Mouse (Mus musculus) splenic B cell, adult 2 months (primary cell): ENCODE results near the gene Oog2.
"Not testable (repeated sequence)": the region's sequence is repeated elsewhere in the genome, so short reads cannot be mapped to it uniquely, and the experiment has no call there.

ENCODE experiments used
- DNase-seq: peaks from one replicate; pipeline ENCODE4 v3.0.0-alpha.2; 2011; ENCODE audit warnings: low read depth, low spot score
- H3K27me3 ChIP-seq: 2 replicates; pipeline ENCODE4 v1.6.1; 2012; ENCODE audit warnings: mild to moderate bottlenecking, low read length, moderate library complexity, mixed read lengths; ENCODE audit not compliant: control insufficient read depth, poor library complexity, insufficient read depth, severe bottlenecking
- H3K36me3 ChIP-seq: 2 replicates; pipeline ENCODE4 v1.6.1; 2012; ENCODE audit warnings: mild to moderate bottlenecking, low read length, moderate library complexity, mixed read lengths; ENCODE audit not compliant: control insufficient read depth, poor library complexity, insufficient read depth, severe bottlenecking

Oog2 gene

DNA sequence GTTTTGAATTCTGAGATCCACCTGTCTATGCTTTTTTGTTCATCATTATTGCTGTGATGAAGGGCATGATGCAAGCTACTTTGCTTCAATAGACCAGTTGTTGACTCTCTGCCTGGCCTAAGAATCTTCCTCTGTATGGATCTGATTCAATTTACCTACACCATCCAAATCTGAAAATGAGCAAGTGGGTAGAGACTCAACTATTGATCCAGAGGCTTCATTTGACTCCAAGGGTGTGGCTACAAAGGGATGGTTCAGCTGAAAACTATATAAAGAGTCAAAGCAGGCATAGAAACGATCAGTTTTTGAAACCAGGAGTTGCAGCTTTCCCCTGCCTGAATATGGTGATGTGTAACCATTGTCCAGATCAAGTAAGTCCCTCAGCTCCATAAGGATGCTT lies at the start of gene Oog2:
Gene Oog2 (plus strand): TSS at position 301 of the 400 bp plus-strand sequence.
- H3K36me3 ChIP-seq = no peaks in the 10 kb centered on the region
- H3K27me3 ChIP-seq = no peaks in the 10 kb centered on the region
- no peak for DNase-seq

DNA sequence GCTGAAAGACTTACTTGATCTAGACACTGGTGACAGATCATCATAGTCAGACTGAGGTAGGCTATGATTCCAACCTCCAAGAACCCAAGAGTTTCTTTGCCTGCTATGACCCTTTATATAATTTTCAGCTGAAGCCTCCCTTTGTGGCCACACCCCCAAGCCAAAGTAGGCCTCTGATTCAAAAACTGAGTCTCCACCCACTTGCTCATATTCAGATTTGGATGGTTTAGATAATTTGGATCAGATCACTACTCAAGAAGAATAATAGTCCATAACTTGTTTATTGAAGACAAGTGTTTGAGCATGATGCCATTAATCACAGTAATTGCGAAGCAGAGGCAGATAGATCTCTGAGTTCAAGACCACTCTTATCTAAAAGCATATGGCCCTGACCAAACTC lies 28.0 kb upstream of the Oog2 start, which contains the start of gene Oog3:
Gene Oog3 (minus strand): TSS at position 101 of the 400 bp plus-strand sequence.
- H3K36me3 ChIP-seq = no peaks in the 10 kb centered on the region
- no peak for DNase-seq
- H3K27me3 ChIP-seq = no peaks in the 10 kb centered on the region

DNA sequence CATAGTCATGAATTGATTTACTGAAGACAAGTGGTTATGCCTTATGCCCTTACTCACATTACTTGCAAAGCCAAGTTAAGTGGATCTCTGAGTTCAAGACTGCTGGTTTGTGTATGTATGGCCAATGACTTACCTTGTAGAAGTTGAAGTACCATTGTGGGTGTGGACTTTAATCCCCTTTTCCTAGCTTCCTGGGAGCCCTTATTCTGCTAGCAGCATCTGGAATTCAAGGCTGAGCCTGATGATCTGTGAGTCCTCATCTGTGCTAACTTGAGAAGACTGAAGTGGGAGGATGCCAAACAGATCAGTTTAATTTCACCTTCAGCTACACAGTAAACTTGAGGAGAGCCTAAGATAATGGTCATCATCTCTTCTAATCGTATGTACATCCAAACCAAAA lies 22.7 kb downstream of the Oog2 start, which contains the start of gene C87977:
Gene C87977 (minus strand): TSS at position 101 of the 400 bp plus-strand sequence.
- not testable (repeated sequence) for H3K36me3 ChIP-seq, DNase-seq, H3K27me3 ChIP-seq
